Mouse (Mus musculus) thymus, postnatal 4 days (tissue): ENCODE measurements around the gene Cfap77.

Experiments used
- DNase-seq: peaks from one replicate; pipeline ENCODE4 v3.0.0; 2021

The Cfap77 gene

DNA sequence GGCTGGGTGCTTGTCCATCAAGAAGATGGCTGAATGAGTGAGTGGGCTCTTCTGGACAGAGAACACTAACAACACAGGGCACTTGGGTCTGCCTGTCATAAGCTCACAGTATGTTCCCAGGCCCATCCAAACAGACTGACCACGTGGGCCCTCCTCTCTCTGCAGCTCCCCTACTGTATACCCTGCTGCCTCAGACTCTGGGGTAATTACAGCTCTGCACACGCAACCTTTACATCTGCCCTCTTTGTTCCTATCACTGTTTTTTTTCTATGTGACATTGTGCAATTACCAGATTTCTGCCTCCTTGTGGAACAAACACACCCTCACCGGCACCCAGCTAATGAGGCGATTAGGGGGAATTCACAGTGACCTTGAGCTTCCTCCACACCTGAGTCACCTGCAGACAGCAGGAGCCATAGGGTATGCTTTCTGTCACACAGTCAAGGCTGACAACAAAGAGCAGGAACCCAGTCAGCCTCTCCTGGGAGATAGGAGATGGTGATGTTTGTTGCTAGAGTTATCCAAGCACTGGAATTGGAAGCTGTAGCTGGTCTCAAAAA is 157.4 kb downstream of the Cfap77 start:
- DNase-seq, result no peak

DNA sequence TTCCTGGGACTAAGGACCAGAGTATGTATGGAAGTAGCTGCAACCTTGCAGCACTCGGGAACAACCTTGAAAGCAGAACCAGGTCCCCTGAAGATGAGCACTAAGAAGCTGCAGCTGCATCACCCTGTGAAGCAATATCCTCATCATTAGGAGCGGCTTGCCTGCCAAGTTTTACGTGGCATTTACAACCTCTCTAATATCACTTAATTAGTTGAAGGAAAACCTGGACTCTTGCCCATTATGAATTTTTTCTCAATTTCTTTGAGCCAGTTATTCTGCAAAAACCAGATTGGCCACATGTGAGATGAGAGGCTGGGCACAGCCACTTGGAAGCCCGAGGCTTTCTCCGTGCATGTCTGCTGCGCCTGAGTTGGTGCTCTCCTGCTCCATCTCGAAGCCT is 159.0 kb downstream of the Cfap77 start:
- no peak for DNase-seq

DNA sequence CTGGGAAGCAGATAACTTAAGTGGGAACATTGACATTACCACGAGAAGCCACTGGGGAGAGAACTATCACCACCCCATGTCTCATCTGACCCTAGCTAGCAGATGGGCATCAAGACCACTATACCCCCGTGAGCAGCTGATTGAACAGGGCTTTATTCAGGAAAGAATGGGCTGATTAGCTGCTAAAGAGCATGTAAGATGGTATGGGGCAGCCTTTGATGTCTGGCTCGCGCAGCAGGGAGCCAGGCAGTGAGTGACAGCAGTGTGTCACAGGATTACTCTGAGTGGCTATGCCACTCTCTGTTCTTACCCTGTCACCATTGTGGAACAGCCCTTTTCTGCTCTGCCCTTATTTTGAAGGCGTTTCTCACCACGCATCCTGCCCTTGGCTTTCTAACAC is 161.3 kb downstream of the Cfap77 start:
- DNase-seq, result no peak

- DNase-seq, result no peak
Measured at GRCm38 (mm10) chr2:28892796-28893195, 162.1 kb downstream of the Cfap77 start.

DNA sequence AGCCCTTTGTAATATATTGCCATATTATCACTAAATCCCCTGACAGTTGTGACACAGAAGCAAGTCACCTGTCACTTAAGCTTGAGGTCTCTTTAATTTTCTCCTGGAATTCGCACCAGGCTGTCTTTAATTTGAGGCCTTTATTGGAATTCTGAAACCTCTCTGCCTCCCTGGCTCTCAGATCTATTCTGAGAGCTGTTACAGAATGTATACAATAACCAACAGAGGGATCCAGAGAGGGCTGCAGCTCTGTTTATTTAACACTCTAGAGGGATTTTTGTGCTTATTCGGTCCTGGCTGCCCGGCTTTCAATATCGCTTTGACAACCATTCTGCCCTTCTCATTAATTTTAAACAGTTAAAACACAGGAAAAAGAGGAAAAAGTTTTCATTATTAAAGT is 170.0 kb downstream of the Cfap77 start:
- no peak for DNase-seq

GRCm38 (mm10) chr2:28882826-28883485 is 171.9 kb downstream of the Cfap77 start:
- DNase-seq, result no peak

GRCm38 (mm10) chr2:28882047-28882446 is 172.8 kb downstream of the Cfap77 start:
- no peak for DNase-seq

DNA sequence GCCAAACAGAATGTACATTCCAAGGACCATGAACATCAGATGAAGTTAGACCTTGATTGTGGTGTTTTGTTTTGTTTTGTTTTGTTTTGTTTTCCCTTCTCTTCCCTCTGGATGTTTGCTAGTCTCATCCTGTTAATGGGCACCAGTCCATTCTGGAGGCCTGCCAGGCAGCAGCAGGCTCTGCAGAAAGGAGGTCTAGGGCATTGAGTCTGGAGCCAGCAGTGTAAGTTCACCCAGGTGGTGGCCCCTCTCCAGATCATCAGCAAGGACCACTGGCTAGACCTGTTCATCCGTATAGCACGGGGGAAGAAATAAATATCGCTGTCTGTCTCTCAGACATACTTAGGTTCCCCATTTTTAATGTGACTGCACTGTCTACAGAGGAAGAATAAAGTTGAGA is 173.6 kb downstream of the Cfap77 start:
- DNase-seq, result no peak
